Mouse (Mus musculus) midbrain, embryonic 10.5 days (tissue): ENCODE measurements around the gene Cyb5d2. TPM values are rescaled to one million over a fixed set of nuclear protein-coding genes. Genes with fewer than 3 reads are reported as not detected.
"Not testable (repeated sequence)": the region's sequence is repeated elsewhere in the genome, so short reads cannot be mapped to it uniquely, and the experiment has no call there.

Experiments
- DNase-seq: peaks from one replicate; pipeline ENCODE4 v3.0.0-alpha.2; 2017; ENCODE audit warnings: low spot score
- H3K27ac ChIP-seq: fragments of 300-500 bp; sonication (generic); replicated peaks from 2 replicates; pipeline ENCODE4 v1.5.1; 2016; ENCODE audit warnings: mild to moderate bottlenecking
- H3K27me3 ChIP-seq: fragments of 300-500 bp; sonication (generic); 2 replicates; pipeline ENCODE4 v1.6.1; 2016; ENCODE audit warnings: low read depth, mild to moderate bottlenecking; ENCODE audit not compliant: poor library complexity, severe bottlenecking
- H3K36me3 ChIP-seq: fragments of 300-500 bp; sonication (generic); 2 replicates; pipeline ENCODE4 v1.6.1; 2016; ENCODE audit warnings: mild to moderate bottlenecking, moderate library complexity
- H3K4me1 ChIP-seq: fragments of 300-500 bp; sonication (generic); 2 replicates; pipeline ENCODE4 v1.6.1; 2016
- H3K4me3 ChIP-seq: fragments of 300-500 bp; sonication (generic); 2 replicates; pipeline ENCODE4 v1.5.1; 2016; ENCODE audit warnings: mild to moderate bottlenecking, moderate library complexity
- H3K9me3 ChIP-seq: fragments of 300-500 bp; sonication (generic); replicated peaks from 2 replicates; pipeline ENCODE4 v1.6.1; 2016; ENCODE audit warnings: mild to moderate bottlenecking
- WGBS: fragments of 180-500 bp; shearing (Covaris S2); methylation state at CpG from one replicate; pipeline ENCODE4 v1.1.7; 2016; 5-methylcytosine and 5-hydroxymethylcytosine counted together
- polyA plus RNA-seq: library from polyadenylated mRNA; unstranded; fragments of >200 nt; fragmentation: Nextera tagmentation; extraction: Ambion mirVana; gene quantifications from 2 replicates; pipeline ENCODE4 v1.2.1, GENCODE M21; 2016

Cyb5d2 gene
- polyA plus RNA-seq, 1 experiment from 2014 or later, result 5.1 TPM

DNA sequence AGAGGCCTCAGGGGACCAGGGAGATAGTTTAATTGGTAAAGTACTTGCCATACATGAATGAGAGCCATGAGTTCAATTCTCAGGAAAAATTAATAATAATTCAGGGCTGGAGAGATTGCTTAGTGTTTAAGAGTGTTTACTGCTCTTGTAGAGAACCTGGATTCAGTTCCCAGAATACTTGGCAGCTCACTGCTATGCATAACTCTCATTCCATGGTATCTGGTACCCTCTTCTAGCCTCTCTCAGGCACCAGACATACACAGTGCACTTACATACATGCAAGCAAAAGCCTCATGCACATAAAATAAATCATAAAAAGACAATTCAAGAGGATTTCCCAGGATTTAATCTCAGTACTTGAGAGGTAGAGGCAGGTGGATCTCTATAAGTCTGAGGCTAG lies 8.6 kb upstream of the Cyb5d2 start:
- Histone ChIP-seq H3K27me3 (no peaks in the 10 kb centered on the region), H3K36me3 (no peaks in the 10 kb centered on the region), H3K9me3 (no peaks in the 10 kb centered on the region), H3K4me3 (no peak overlapping the region), H3K4me1 (no peaks in the 10 kb centered on the region), H3K27ac (no peak overlapping the region)
- DNase-seq, result no peak

DNA sequence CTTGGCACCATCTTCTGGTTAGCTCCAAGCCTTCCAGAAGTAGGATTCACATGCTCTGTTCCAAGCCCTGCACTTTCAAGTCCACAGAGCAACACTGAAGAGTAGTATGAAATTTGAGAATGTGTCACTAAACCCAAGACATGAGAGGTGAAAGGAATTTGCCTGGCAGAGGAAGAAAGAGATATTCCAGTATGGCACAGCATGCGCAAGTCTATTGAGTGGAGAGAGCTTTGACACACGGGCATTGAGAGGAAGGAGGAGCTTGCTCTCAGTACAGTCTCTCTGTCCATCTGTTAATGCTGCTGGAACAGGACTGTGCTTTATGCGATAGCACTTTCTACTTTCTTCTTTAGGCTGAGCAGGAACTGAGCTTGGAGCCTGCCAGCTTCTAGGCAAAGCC lies 7.1 kb upstream of the Cyb5d2 start:
- no peaks in the 10 kb centered on the region for H3K27me3 ChIP-seq
- no peaks in the 10 kb centered on the region for H3K4me1 ChIP-seq
- 87% methylated on average over 3 of the region's 3 CpGs for WGBS
- no peaks in the 10 kb centered on the region for H3K36me3 ChIP-seq
- H3K9me3 ChIP-seq, result no peaks in the 10 kb centered on the region
- no peak overlapping the region for H3K4me3 ChIP-seq
- no peak overlapping the region for H3K27ac ChIP-seq
- no peak for DNase-seq

DNA sequence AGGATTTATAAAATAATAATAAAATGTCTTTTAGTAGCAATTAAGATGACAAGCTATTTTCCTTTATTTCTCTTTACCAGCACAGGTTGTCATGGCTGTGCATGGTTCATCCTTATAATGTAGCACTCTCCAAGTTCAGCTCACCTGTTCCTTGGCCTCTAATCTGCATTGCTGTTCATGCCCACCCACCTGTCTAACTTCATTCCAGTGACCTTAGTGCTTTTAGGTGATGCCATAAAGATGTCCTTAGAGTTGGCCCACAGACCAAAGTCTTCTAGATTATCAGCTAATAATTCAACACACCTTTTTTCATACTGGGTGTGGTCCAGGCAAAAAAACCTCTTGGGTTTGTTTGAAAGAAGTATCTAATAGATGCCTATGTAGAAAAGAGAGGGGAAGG lies 5.2 kb upstream of the Cyb5d2 start:
- Histone ChIP-seq H3K4me3 (no peak overlapping the region), H3K27ac (no peak overlapping the region), H3K27me3 (no peaks in the 10 kb centered on the region), H3K36me3 (no peaks in the 10 kb centered on the region), H3K9me3 (no peaks in the 10 kb centered on the region), H3K4me1 (peaks cover 12% of the 10 kb centered on the region)
- DNase-seq, result no peak

DNA sequence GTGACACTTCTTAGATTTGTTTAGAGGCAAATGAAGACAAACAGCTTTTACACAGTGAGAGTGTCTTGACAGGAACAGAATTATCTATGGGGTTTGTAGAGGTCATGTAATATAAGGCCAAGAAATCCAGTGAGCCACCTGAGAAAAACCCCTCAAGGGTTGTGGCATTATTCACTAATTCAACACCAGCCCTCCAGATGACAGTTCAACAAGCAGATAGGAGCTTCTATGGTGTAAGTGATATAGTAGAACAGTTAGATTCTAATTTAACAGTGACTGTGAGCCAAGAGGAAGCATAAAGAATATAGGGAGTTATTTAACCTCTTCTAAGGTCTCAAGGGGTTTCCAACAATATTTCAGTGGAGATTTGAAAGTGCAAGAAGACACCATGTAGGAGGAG lies 2.2 kb upstream of the Cyb5d2 start:
- H3K27me3 ChIP-seq, result no peaks in the 10 kb centered on the region
- H3K36me3 ChIP-seq, result no peaks in the 10 kb centered on the region
- H3K27ac ChIP-seq, result no peak overlapping the region
- DNase-seq, result no peak
- H3K4me1 ChIP-seq, result peaks cover 19% of the 10 kb centered on the region
- H3K9me3 ChIP-seq, result no peaks in the 10 kb centered on the region
- no peak overlapping the region for H3K4me3 ChIP-seq

DNA sequence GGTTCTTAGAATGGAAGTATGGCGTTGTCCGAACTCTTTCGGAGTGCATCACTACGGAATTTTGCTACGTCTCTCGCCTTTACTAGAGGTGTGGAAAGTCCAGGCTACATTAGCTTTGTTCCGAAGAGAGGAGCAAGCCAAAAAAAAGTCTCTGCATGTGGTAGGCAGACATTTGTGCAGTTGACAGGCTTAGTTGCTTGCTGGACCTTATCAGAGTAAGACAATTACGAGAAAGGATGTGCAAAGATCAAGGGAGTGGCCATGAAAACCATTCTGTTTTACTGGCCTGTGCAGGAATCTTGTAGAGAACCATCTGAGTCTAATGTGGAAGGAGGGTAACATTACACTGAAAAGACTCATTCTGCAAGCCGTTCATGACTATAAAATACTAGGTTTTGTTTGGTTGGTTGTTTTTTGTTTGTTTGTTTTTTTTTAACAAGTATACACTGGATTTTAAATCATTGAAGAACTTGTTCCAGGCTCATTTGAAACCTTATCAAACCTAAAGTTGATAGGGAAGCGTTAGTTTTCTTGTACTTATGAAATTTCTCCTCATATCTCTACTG lies 914 bp upstream of the Cyb5d2 start:
- peak overlapping the region; percentile 94 for H3K4me3 ChIP-seq
- DNase-seq, result no peak
- H3K36me3 ChIP-seq, result no peaks in the 10 kb centered on the region
- 23% methylated on average over 10 of the region's 10 CpGs for WGBS
- no peaks in the 10 kb centered on the region for H3K27me3 ChIP-seq
- peaks cover 19% of the 10 kb centered on the region for H3K4me1 ChIP-seq
- H3K9me3 ChIP-seq, result no peaks in the 10 kb centered on the region
- H3K27ac ChIP-seq, result peak overlapping the region; percentile 89

DNA sequence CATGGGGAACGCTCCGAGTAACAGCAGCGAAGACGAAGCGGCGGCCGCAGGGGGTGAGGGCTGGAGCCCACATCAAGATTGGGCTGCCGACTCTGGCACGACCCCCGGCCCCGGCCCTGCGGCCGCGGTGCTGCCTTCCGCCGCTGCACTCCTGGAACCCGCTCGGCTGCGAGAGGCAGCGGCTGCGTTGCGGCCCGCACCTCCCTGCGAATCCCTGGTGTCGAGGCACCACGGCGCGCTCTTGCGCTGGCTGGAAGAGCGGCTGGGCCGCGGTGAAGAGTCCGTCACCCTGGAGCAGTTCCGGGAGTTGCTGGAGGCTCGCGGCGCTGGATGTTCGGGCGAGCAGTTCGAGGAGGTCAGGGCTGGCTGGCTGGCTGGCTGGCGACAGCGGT lies 350 bp upstream of the Cyb5d2 start:
- Histone ChIP-seq H3K27ac (peak overlapping the region; percentile 89), H3K27me3 (no peaks in the 10 kb centered on the region), H3K4me3 (peak overlapping the region; percentile 94), H3K4me1 (peaks cover 19% of the 10 kb centered on the region), H3K9me3 (no peaks in the 10 kb centered on the region), H3K36me3 (no peaks in the 10 kb centered on the region)
- under 1% methylated on average over 42 of the region's 42 CpGs for WGBS
- DNase-seq, result no peak

DNA sequence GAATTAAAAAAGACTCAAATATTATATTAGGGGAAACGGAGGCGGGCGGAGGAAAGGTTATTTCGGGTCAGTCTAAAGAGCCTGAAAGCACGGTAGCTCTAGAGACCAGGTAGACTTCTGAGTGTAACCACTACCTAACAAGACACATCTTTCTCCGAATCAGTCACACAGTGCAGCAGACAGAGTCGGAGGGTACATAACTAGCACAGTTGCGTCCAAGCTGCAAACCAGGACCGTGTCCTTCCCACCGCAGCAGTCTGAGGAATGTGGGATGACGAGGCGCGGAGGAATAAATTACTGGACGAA lies 840 bp downstream of the Cyb5d2 start:
- WGBS, result 22% methylated on average over 14 of the region's 14 CpGs

DNA sequence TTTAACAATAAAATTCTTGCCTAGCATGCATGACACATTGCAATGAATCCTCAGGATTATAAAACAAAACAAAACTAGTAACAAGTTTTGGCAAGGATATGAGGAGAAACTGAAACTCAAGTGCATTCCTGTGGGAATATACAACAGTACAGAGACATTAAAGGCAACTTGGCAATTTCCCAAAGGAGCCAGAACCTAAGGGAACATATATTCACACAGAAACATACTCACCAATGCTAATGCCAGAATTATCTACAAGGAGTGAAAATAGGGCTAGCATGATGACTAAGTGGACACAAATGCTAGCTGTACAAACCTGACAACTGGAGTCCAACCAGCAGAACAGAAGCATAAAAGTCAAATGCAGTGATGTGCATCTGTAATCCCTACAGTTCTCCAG lies 3.9 kb downstream of the Cyb5d2 start:
- no peaks in the 10 kb centered on the region for H3K36me3 ChIP-seq
- H3K27ac ChIP-seq, result no peak overlapping the region
- H3K4me3 ChIP-seq, result no peak overlapping the region
- H3K4me1 ChIP-seq, result peaks cover 15% of the 10 kb centered on the region
- no peaks in the 10 kb centered on the region for H3K27me3 ChIP-seq
- DNase-seq, result no peak
- no peaks in the 10 kb centered on the region for H3K9me3 ChIP-seq

More for the DNA sequence above, 840 bp downstream of the Cyb5d2 start:
- H3K36me3 ChIP-seq, result no peaks in the 10 kb centered on the region
- H3K4me1 ChIP-seq, result peaks cover 19% of the 10 kb centered on the region
- peak overlapping the region; percentile 94 for H3K4me3 ChIP-seq
- H3K27ac ChIP-seq, result peak overlapping the region; percentile 89
- no peaks in the 10 kb centered on the region for H3K27me3 ChIP-seq
- DNase-seq, result no peak
- H3K9me3 ChIP-seq, result no peaks in the 10 kb centered on the region

DNA sequence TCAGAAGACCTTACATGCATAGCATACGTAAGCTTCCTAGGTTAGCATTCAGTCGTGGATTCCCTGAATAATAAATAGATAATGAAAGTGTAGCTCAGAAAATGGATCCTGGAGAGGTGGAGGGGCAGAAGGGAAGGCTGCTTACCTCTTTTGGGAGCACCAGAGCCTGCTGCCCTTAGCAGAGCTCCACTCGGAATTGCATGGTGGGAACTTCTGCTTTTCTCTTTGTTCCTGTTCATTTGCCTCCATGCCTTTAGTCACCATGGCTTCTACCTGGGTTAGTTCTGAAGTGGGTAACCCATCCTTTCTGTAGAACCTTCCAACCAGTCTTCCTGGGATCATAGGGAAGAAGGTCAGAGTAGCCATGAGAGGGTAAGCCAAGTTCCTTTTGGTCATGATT lies 13.4 kb downstream of the Cyb5d2 start:
- Histone ChIP-seq H3K36me3 (no peaks in the 10 kb centered on the region), H3K27me3 (no peaks in the 10 kb centered on the region), H3K27ac (no peak overlapping the region), H3K4me3 (no peak overlapping the region), H3K4me1 (no peaks in the 10 kb centered on the region), H3K9me3 (no peaks in the 10 kb centered on the region)
- DNase-seq, result no peak
- 85% methylated on average over 3 of the region's 3 CpGs for WGBS

DNA sequence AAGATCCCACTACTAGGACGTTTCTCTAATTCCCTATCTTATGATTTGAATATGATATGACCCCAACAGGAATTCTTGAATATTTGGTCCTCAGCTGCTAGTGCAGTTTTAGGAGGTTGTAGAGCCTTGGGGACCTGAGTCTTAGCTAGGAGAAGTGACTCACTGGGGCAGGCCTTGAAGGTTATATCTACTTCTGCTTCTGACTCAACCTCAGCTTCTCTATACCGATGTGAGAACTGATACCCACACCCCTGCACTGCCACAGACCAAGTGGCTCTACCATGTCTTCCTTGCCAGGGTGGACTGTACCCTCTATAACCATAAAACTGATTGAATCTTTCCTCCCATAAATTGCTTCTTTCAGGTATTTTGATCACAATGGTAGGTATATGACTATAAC lies 13.8 kb downstream of the Cyb5d2 start:
- WGBS, result 79% methylated on average over 2 of the region's 2 CpGs

DNA sequence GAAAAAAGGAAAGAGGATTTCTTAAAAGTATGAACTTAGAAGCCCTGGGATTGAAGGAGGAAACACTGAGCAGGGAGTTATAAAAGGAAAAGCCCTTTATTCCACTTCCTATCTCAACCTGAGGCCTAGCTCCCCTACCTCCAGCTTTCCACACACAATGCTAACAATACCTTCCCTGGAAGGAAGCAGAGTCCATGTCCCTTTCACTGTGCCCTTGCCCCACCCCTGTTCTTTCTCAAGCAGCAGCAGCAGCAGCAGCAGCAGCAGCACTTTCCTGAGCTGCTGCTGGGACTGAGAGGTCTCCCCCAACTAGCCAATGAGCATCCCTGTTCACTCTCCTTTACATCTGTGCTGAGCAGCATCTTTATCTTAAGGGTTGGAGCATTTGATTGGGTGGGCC lies 17.0 kb downstream of the Cyb5d2 start:
- no peak for DNase-seq
- Histone ChIP-seq H3K27me3 (no peaks in the 10 kb centered on the region), H3K36me3 (no peaks in the 10 kb centered on the region), H3K4me3 (no peak overlapping the region), H3K27ac (no peak overlapping the region), H3K9me3 (no peaks in the 10 kb centered on the region), H3K4me1 (no peaks in the 10 kb centered on the region)

More for the DNA sequence above, 13.8 kb downstream of the Cyb5d2 start:
- no peak for DNase-seq
- Histone ChIP-seq H3K4me1 (no peaks in the 10 kb centered on the region), H3K4me3 (no peak overlapping the region), H3K27me3 (no peaks in the 10 kb centered on the region), H3K27ac (no peak overlapping the region), H3K36me3 (no peaks in the 10 kb centered on the region), H3K9me3 (no peaks in the 10 kb centered on the region)

DNA sequence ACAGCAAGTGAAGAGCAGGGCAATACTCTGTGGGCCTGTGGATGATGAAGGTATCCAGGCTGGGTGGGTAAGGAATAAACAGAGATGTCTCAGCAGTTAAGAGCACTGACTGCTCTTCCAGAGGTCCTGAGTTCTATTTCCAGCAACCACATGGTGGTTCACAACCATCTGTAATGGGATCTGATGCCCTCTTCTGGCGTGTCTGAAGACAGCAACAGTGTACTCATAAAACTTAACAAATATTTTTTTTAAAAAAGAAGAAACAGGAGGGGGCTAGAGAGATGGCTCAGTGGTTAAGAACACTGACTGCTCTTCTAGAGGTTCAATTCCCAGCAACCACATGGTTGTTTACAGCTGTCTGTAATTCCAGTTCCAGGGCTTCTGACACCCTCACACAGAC lies 23.3 kb downstream of the Cyb5d2 start:
- not testable (repeated sequence) for H3K9me3 ChIP-seq, H3K27ac ChIP-seq, H3K4me3 ChIP-seq, DNase-seq, H3K27me3 ChIP-seq, H3K4me1 ChIP-seq
- WGBS, result 40% methylated on average over 1 of the region's 1 CpGs
- H3K36me3 ChIP-seq, result peaks cover 29% of the 10 kb centered on the region

DNA sequence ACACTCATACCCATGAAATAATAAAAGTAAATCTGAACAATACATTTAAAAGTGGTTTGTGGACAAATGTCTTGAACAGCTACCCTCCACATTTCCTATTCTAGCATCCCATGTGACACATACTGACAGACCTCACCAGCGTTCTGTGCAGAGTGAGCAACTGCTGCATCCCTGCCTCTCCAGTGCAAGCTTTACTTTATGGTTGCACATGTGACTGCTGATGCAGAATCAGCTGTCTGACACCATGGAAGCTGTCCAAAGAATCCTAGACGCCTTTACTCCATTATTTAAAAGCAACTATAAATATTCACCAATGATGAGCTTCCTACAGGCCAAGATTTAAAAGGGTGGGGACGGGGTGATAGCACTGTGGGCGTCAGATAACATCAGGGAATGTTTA lies 24.5 kb downstream of the Cyb5d2 start:
- peaks cover 4% of the 10 kb centered on the region; the same call in 1 of the 2 replicates for H3K4me1 ChIP-seq
- WGBS, result 87% methylated on average over 4 of the region's 4 CpGs
- no peak for DNase-seq
- H3K27me3 ChIP-seq, result no peaks in the 10 kb centered on the region
- no peak overlapping the region for H3K4me3 ChIP-seq
- H3K36me3 ChIP-seq, result peaks cover 38% of the 10 kb centered on the region
- H3K27ac ChIP-seq, result no peak overlapping the region
- H3K9me3 ChIP-seq, result no peaks in the 10 kb centered on the region

DNA sequence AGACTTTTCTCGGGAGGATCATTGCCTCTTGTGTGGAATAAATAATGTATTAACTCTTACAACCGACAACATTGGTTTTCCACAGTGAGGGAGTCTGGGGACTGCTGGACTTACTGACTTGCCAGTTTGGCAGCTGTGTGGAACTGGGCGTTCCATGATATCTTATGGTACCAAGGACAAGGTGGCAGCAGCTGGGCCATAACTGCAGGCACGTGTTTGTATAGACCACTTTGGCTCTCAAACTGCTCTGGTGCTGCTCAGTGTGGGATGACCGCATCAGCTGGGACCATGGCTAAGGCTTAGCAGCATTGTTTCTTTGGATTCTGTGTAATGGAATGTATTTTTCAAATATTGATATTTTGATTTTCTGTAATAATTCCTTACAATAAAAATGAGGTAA lies 25.1 kb downstream of the Cyb5d2 start:
- H3K4me1 ChIP-seq, result peaks cover 4% of the 10 kb centered on the region; the same call in 1 of the 2 replicates
- no peak overlapping the region for H3K27ac ChIP-seq
- H3K4me3 ChIP-seq, result no peak overlapping the region
- 93% methylated on average over 5 of the region's 5 CpGs for WGBS
- no peak for DNase-seq
- no peaks in the 10 kb centered on the region for H3K9me3 ChIP-seq
- no peaks in the 10 kb centered on the region for H3K27me3 ChIP-seq
- peaks cover 41% of the 10 kb centered on the region for H3K36me3 ChIP-seq
